Mouse (Mus musculus): ENCODE data around the gene Dnpep. TPM values are rescaled to one million over a fixed set of nuclear protein-coding genes. Genes with fewer than 3 reads are reported as not detected.

The Dnpep gene
- total and polyA plus RNA-seq, 3 experiments: 35.9 to 59.3 TPM; not detected in 1

DNA sequence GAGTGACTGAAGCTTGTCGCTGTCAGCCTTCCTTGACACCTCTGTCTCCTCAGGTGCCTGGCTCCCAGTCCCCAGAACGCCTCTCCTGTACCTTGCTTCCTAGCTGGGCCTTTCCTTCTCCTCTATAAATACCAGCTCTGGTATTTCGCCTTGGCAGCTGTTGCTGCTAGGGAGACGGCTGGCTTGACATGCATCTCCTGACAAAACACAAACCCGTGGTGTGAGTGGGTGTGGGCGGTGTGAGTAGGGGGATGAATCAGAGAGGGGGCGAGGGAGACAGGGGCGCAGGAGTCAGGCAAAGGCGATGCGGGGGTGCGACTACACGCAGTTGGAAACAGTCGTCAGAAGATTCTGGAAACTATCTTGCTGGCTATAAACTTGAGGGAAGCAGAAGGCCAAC is 41.6 kb upstream of the Dnpep start:
- Histone ChIP-seq H3K27me3 (ENCODE audit: control insufficient read depth in 1 of 2, insufficient read depth in 2 of 2, low read length in 2 of 2) (no peaks in the 10 kb centered on the region), H3K4me1 (ENCODE audit: control insufficient read depth in 1 of 2, insufficient read depth in 2 of 2, low read length in 2 of 2) (peaks cover 0 to 12% of the 10 kb centered on the region in 2 experiments; a peak in 3 of 4 replicates), H3K36me3 (ENCODE audit: control insufficient read depth in 1 of 2, insufficient read depth in 2 of 2, low read length in 2 of 2) (peaks cover 0 to 3% of the 10 kb centered on the region in 2 experiments; a peak in 2 of 4 replicates), H3K27ac (ENCODE audit: control insufficient read depth, low read depth, low read length) (no peak overlapping the region), H3K9ac (ENCODE audit: control insufficient read depth, low read depth, low read length, poor library complexity, severe bottlenecking) (no peak overlapping the region), H3K9me3 (replicated peaks; ENCODE audit: insufficient read depth, low read length) (no peaks in the 10 kb centered on the region), H3K79me2 (ENCODE audit: control insufficient read depth, insufficient read depth, low read length, poor library complexity) (no peaks in the 10 kb centered on the region), H3K4me3 (ENCODE audit: control insufficient read depth in 1 of 2, insufficient read depth in 1 of 2, low read depth in 2 of 2, low read length in 2 of 2) (no peak overlapping the region)
- no peak for DNase-seq (ENCODE audit: low read depth, low spot score)
- TF ChIP-seq ZNF384 (IDR thresholded peaks at IDR 0.05; ENCODE audit: low read depth, low read length) (no peak), HCFC1 (IDR thresholded peaks at IDR 0.05; ENCODE audit: low read depth, low read length) (no peak), MYC (IDR thresholded peaks at IDR 0.05; ENCODE audit: low read depth, low read length) (no peak), MAFK (IDR thresholded peaks at IDR 0.05; ENCODE audit: borderline replicate concordance, low read depth, low read length) (no peak), TBP (IDR thresholded peaks at IDR 0.05; ENCODE audit: low read depth, low read length) (no peak), USF1 (IDR thresholded peaks at IDR 0.05; ENCODE audit: low read depth, low read length) (no peak)

DNA sequence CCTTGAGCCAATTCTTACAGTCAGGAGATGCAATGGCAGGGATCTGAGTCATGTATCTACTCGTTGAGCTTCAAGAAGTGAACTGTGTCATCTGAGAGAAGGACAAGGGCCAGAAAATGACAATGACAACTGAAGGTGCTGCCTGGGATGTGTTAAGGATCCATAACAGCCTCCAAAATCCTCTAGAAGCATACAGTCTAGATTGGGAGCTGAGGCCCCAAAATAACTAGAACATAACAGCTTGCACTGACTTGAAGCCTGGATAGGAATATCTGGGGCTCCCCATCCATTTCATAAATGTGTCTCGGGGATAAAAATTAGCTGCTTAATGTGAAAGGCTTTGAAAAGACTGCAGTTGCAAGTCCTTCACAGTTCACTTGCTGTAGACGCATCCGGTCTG is 40.2 kb upstream of the Dnpep start:
- Histone ChIP-seq H3K9ac (ENCODE audit: control insufficient read depth, low read depth, low read length, poor library complexity, severe bottlenecking) (no peak overlapping the region), H3K4me3 (ENCODE audit: control insufficient read depth in 1 of 2, insufficient read depth in 1 of 2, low read depth in 2 of 2, low read length in 2 of 2) (no peak overlapping the region)
- no peak for TF ChIP-seq BHLHE40 (IDR thresholded peaks at IDR 0.05; ENCODE audit: borderline replicate concordance, low read depth, low read length)

DNA sequence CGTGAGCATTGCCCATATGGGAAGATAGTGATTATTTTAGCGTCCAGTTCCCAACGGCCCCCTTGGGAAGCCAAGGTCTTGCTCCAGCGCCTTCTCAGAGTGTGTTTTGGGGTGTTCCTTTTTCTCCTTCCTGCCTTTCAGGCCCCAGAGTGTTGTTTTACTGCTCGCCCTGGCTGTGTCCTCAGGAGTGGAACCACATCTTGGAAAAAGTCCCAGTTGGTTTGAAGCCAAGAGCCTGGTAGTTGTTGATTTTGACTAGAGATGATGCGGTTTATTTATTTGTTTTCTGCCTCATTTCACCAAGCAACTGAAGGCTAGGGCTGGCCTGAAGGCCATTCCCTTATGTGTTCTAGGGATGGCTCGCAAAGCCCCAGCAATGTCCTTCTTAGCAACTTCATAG is 39.5 kb upstream of the Dnpep start:
- Histone ChIP-seq H3K36me3 (ENCODE audit: control insufficient read depth in 1 of 2, insufficient read depth in 2 of 2, low read length in 2 of 2) (peaks cover 0 to 3% of the 10 kb centered on the region in 2 experiments; a peak in 2 of 4 replicates), H3K4me3 (ENCODE audit: control insufficient read depth in 1 of 2, insufficient read depth in 1 of 2, low read depth in 2 of 2, low read length in 2 of 2) (no peak overlapping the region), H3K9ac (ENCODE audit: control insufficient read depth, low read depth, low read length, poor library complexity, severe bottlenecking) (no peak overlapping the region), H3K4me1 (ENCODE audit: control insufficient read depth in 1 of 2, insufficient read depth in 2 of 2, low read length in 2 of 2) (peaks cover 0 to 9% of the 10 kb centered on the region in 2 experiments; a peak in 2 of 4 replicates), H3K27ac (ENCODE audit: control insufficient read depth, low read depth, low read length) (no peak overlapping the region), H3K27me3 (ENCODE audit: control insufficient read depth in 1 of 2, insufficient read depth in 2 of 2, low read length in 2 of 2) (no peaks in the 10 kb centered on the region; a peak in 1 of 4 replicates), H3K9me3 (replicated peaks; ENCODE audit: insufficient read depth, low read length) (no peaks in the 10 kb centered on the region), H3K79me2 (ENCODE audit: control insufficient read depth, insufficient read depth, low read length, poor library complexity) (no peaks in the 10 kb centered on the region)
- no peak for TF ChIP-seq BHLHE40 (IDR thresholded peaks at IDR 0.05; ENCODE audit: borderline replicate concordance, low read depth, low read length)
- no peak for TF ChIP-seq MYC (IDR thresholded peaks at IDR 0.05; ENCODE audit: low read depth, low read length)
- TF ChIP-seq POLR2A (IDR thresholded peaks at IDR 0.05; ENCODE audit: control insufficient read depth in 1 of 2, insufficient read depth in 1 of 2, low read depth in 1 of 2, low read length in 2 of 2, poor library complexity in 1 of 2): no peak
- no peak for DNase-seq (ENCODE audit: low read depth, low spot score)

More for the DNA sequence above, 40.2 kb upstream of the Dnpep start:
- no peak overlapping the region for H3K27ac ChIP-seq (ENCODE audit: control insufficient read depth, low read depth, low read length)
- H3K4me1 ChIP-seq (ENCODE audit: control insufficient read depth in 1 of 2, insufficient read depth in 2 of 2, low read length in 2 of 2): peaks cover 0 to 10% of the 10 kb centered on the region in 2 experiments; a peak in 2 of 4 replicates
- no peak for DNase-seq (ENCODE audit: low read depth, low spot score)
- H3K79me2 ChIP-seq (ENCODE audit: control insufficient read depth, insufficient read depth, low read length, poor library complexity): no peaks in the 10 kb centered on the region
- no peaks in the 10 kb centered on the region for H3K27me3 ChIP-seq (ENCODE audit: control insufficient read depth in 1 of 2, insufficient read depth in 2 of 2, low read length in 2 of 2)
- peaks cover 0 to 3% of the 10 kb centered on the region in 2 experiments; a peak in 2 of 4 replicates for H3K36me3 ChIP-seq (ENCODE audit: control insufficient read depth in 1 of 2, insufficient read depth in 2 of 2, low read length in 2 of 2)
- no peaks in the 10 kb centered on the region for H3K9me3 ChIP-seq (replicated peaks; ENCODE audit: insufficient read depth, low read length)

DNA sequence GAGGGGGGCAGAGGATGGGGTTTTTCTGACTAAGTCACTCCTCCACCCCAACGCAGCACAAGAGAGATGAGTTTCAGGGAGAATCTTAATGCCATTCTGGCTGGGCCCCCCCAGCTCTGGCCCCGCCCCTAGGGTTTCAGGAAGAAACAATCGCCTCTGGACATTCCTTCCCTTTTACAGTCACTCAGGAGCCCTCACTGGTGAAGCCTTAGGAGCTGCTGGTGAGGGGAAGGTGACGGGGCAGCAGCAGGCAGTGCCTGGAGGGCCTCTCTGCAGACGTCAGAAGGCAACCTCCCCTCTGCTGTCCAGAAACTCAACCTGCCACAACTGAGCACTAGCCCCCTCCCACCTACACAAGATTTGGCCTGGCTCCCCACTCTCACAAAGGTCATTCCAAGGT is 31.5 kb upstream of the Dnpep start:
- Histone ChIP-seq H3K9ac (ENCODE audit: control insufficient read depth, low read depth, low read length, poor library complexity, severe bottlenecking) (no peak overlapping the region), H3K4me1 (ENCODE audit: control insufficient read depth in 1 of 2, insufficient read depth in 2 of 2, low read length in 2 of 2) (no peaks in the 10 kb centered on the region), H3K4me3 (ENCODE audit: control insufficient read depth in 1 of 2, insufficient read depth in 1 of 2, low read depth in 2 of 2, low read length in 2 of 2) (no peak overlapping the region), H3K27ac (ENCODE audit: control insufficient read depth, low read depth, low read length) (no peak overlapping the region), H3K27me3 (ENCODE audit: control insufficient read depth in 1 of 2, insufficient read depth in 2 of 2, low read length in 2 of 2) (peaks cover 0 to 1% of the 10 kb centered on the region in 2 experiments; a peak in 2 of 4 replicates), H3K79me2 (ENCODE audit: control insufficient read depth, insufficient read depth, low read length, poor library complexity) (no peaks in the 10 kb centered on the region), H3K36me3 (ENCODE audit: control insufficient read depth in 1 of 2, insufficient read depth in 2 of 2, low read length in 2 of 2) (no peaks in the 10 kb centered on the region), H3K9me3 (replicated peaks; ENCODE audit: insufficient read depth, low read length) (no peaks in the 10 kb centered on the region)
- no peak for DNase-seq (ENCODE audit: low read depth, low spot score)
- TF ChIP-seq CTCF (IDR thresholded peaks at IDR 0.05 in 2 of 3, conservative IDR thresholded peaks at IDR 0.05 in 1 of 3; ENCODE audit: control insufficient read depth in 1 of 3, insufficient read depth in 1 of 3, low read depth in 2 of 3, low read length in 3 of 3, poor library complexity in 1 of 3, severe bottlenecking in 1 of 3) (no peak), GATA1 (IDR thresholded peaks at IDR 0.05; ENCODE audit: low read depth, low read length) (no peak), TBP (IDR thresholded peaks at IDR 0.05; ENCODE audit: low read depth, low read length) (no peak), MEF2A (IDR thresholded peaks at IDR 0.05; ENCODE audit: extremely low read depth, insufficient replicate concordance, low read depth, low read length, poor library complexity, severe bottlenecking) (no peak), TAL1 (IDR thresholded peaks at IDR 0.05; ENCODE audit: low read length) (no peak), MAX (IDR thresholded peaks at IDR 0.05; ENCODE audit: low read length) (no peak), MYC (IDR thresholded peaks at IDR 0.05; ENCODE audit: low read depth, low read length) (no peak), MXI1 (IDR thresholded peaks at IDR 0.05; ENCODE audit: low read depth, low read length) (no peak), UBTF (IDR thresholded peaks at IDR 0.05; ENCODE audit: borderline replicate concordance, insufficient read depth, low read depth, low read length) (no peak), USF1 (IDR thresholded peaks at IDR 0.05; ENCODE audit: low read depth, low read length) (no peak), TCF12 (IDR thresholded peaks at IDR 0.05; ENCODE audit: low read depth, low read length) (no peak), KAT2A (conservative IDR thresholded peaks at IDR 0.05; ENCODE audit: low read depth, low read length) (no peak)

All from MEL (cell line).